ENCODE assay signal across 8 mouse cellular contexts in genomic region chr16:20589366-20589938, GRCm38 (mm10). TPM values are rescaled to one million over a fixed set of nuclear protein-coding genes. Genes with fewer than 3 reads are reported as not detected.
DNase-seq lines count a peak whose midpoint lies in the region; ATAC-seq and TF ChIP-seq lines count a peak whose summit lies in the region.

Gene Vwa5b2 (plus strand): TSS chr16:20589471.

- no peak for TF ChIP-seq CTCF in stomach, postnatal 0 days (IDR thresholded peaks at IDR 0.05; ENCODE audit: low read depth)

- H3K9me3 ChIP-seq in liver, embryonic 11.5 days (ENCODE audit: control insufficient read depth, low read length) = no peaks in the 10 kb centered on the region
- no peaks in the 10 kb centered on the region for H3K9me3 ChIP-seq in hindbrain, embryonic 14.5 days (ENCODE audit: control insufficient read depth, low read length)
- no peaks in the 10 kb centered on the region for H3K9me3 ChIP-seq in liver, embryonic 16.5 days (replicated peaks; ENCODE audit: control insufficient read depth, low read length)
- no peaks in the 10 kb centered on the region for H3K9me3 ChIP-seq in stomach, postnatal 0 days (ENCODE audit: control insufficient read depth, low read length)

- peaks cover 70% of the 10 kb centered on the region for H3K27me3 ChIP-seq in liver, embryonic 11.5 days (replicated peaks; ENCODE audit: control insufficient read depth, insufficient read depth, low read length)
- peaks cover 60% of the 10 kb centered on the region for H3K27me3 ChIP-seq in hindbrain, embryonic 14.5 days (ENCODE audit: control insufficient read depth, insufficient read depth, low read length)
- peaks cover 66% of the 10 kb centered on the region for H3K27me3 ChIP-seq in liver, embryonic 16.5 days (ENCODE audit: control insufficient read depth, insufficient read depth, low read depth, low read length)
- peaks cover 5% of the 10 kb centered on the region; the same call in 1 of the 2 replicates for H3K27me3 ChIP-seq in stomach, postnatal 0 days (ENCODE audit: control insufficient read depth, insufficient read depth, low read length)

- H3K4me2 ChIP-seq in liver, embryonic 11.5 days = peak within 1 kb of the TSS; percentile 90
- H3K4me2 ChIP-seq in hindbrain, embryonic 14.5 days (replicated peaks) = peak within 1 kb of the TSS; percentile 82
- peak within 1 kb of the TSS; percentile 60 for H3K4me2 ChIP-seq in liver, embryonic 16.5 days (ENCODE audit: low read depth, low read length)
- peak within 1 kb of the TSS; percentile 79 for H3K4me2 ChIP-seq in stomach, postnatal 0 days (replicated peaks; ENCODE audit: low read depth)

- H3K36me3 ChIP-seq in liver, embryonic 11.5 days (ENCODE audit: control insufficient read depth, insufficient read depth, low read length) = no peaks in the 10 kb centered on the region
- no peaks in the 10 kb centered on the region for H3K36me3 ChIP-seq in hindbrain, embryonic 14.5 days (replicated peaks; ENCODE audit: control insufficient read depth, insufficient read depth)
- no peaks in the 10 kb centered on the region for H3K36me3 ChIP-seq in liver, embryonic 16.5 days (ENCODE audit: control insufficient read depth, insufficient read depth)
- H3K36me3 ChIP-seq in stomach, postnatal 0 days (ENCODE audit: control insufficient read depth, insufficient read depth, low read length) = no peaks in the 10 kb centered on the region

- no peak for TF ChIP-seq EP300 in stomach, postnatal 0 days (optimal IDR thresholded peaks at IDR 0.05)

- H3K4me1 ChIP-seq in liver, embryonic 11.5 days (replicated peaks; ENCODE audit: control insufficient read depth, insufficient read depth, low read length) = peaks cover 24% of the 10 kb centered on the region
- peaks cover 16% of the 10 kb centered on the region; the same call in 1 of the 2 replicates for H3K4me1 ChIP-seq in hindbrain, embryonic 14.5 days (replicated peaks; ENCODE audit: control insufficient read depth, insufficient read depth, low read length)
- H3K4me1 ChIP-seq in liver, embryonic 16.5 days (ENCODE audit: control insufficient read depth, low read depth, low read length) = peaks cover 22% of the 10 kb centered on the region
- H3K4me1 ChIP-seq in stomach, postnatal 0 days (replicated peaks; ENCODE audit: control insufficient read depth, insufficient read depth) = no peaks in the 10 kb centered on the region; the same call in 1 of the 2 replicates

- no peak; the same call in 1 of the 2 replicates for ATAC-seq in liver, embryonic 11.5 days (replicated peaks; ENCODE audit: low FRiP score)
- ATAC-seq in hindbrain, embryonic 14.5 days (ENCODE audit: low FRiP score) = peak; percentile 79
- no peak for ATAC-seq in liver, embryonic 16.5 days (ENCODE audit: low read depth)
- no peak; the same call in 1 of the 2 replicates for ATAC-seq in stomach, postnatal 0 days (ENCODE audit: low FRiP score, low TSS enrichment)

- H3K27ac ChIP-seq in liver, embryonic 11.5 days (ENCODE audit: low read depth, low read length) = no peak within 1 kb of the TSS
- H3K27ac ChIP-seq in hindbrain, embryonic 14.5 days = peak within 1 kb of the TSS; percentile 62
- no peak within 1 kb of the TSS for H3K27ac ChIP-seq in liver, embryonic 16.5 days (ENCODE audit: low read length)
- H3K27ac ChIP-seq in stomach, postnatal 0 days (replicated peaks) = no peak within 1 kb of the TSS

- peak; percentile 6 for DNase-seq in adrenal gland, postnatal 10 days
- no peak for DNase-seq in adrenal gland, postnatal 4 days (ENCODE audit: low spot score in 2 of 2)
- DNase-seq in liver, embryonic 11.5 days (ENCODE audit: low spot score) = no peak
- no peak for DNase-seq in liver
- DNase-seq in hindbrain, embryonic 14.5 days (ENCODE audit: low spot score) = peak; percentile 34
- no peak for DNase-seq in stomach, postnatal 0 days (ENCODE audit: low spot score)
- no peak for DNase-seq in spleen, postnatal 14 days (ENCODE audit: low spot score in 2 of 2)

- no peak within 1 kb of the TSS for H3K9ac ChIP-seq in liver, embryonic 11.5 days (ENCODE audit: low read depth, low read length)
- peak within 1 kb of the TSS; percentile 59 for H3K9ac ChIP-seq in hindbrain, embryonic 14.5 days
- H3K9ac ChIP-seq in liver, embryonic 16.5 days (ENCODE audit: low read depth, low read length) = peak within 1 kb of the TSS; percentile 24; the same call in 1 of the 2 replicates
- H3K9ac ChIP-seq in stomach, postnatal 0 days (ENCODE audit: low read length) = peak within 1 kb of the TSS; percentile 45

- WGBS in liver, embryonic 11.5 days = 2% methylated on average over 24 of the region's 24 CpGs
- WGBS in hindbrain, embryonic 14.5 days = under 1% methylated on average over 23 of the region's 24 CpGs
- WGBS in liver, embryonic 16.5 days (ENCODE audit: insufficient replicate concordance) = 3% methylated on average over 24 of the region's 24 CpGs
- WGBS in stomach, postnatal 0 days = under 1% methylated on average over 24 of the region's 24 CpGs

- peak within 1 kb of the TSS; percentile 52 for H3K4me3 ChIP-seq in liver, embryonic 11.5 days (ENCODE audit: low read depth, low read length)
- peak within 1 kb of the TSS; percentile 51 for H3K4me3 ChIP-seq in hindbrain, embryonic 14.5 days (replicated peaks; ENCODE audit: low read length)
- H3K4me3 ChIP-seq in liver, embryonic 16.5 days (ENCODE audit: low read depth, low read length) = peak within 1 kb of the TSS; percentile 50
- H3K4me3 ChIP-seq in stomach, postnatal 0 days (ENCODE audit: low read depth, low read length) = peak within 1 kb of the TSS; percentile 48

RNA-seq across cellular contexts. Expression of gene Vwa5b2, which starts in this region (rescaled TPM):
- 1 to 10 TPM; 1.9 to 4.8 TPM for total RNA-seq in adrenal gland, postnatal 10 days (2021)
- 10 to 100 TPM in 1 of 2 experiments, 1 to 10 TPM in 1; 10.0 to 12.5 TPM for total RNA-seq in adrenal gland, postnatal 4 days (2021)
- 0.58 and 1.1 TPM in 2 replicates for polyA plus RNA-seq in liver, embryonic 11.5 days (2014; fragmentation: Nextera tagmentation; extraction: Ambion mirVana)
- polyA plus RNA-seq in hindbrain, embryonic 14.5 days (2014; fragmentation: Nextera tagmentation; extraction: Ambion mirVana) = 22.1 and 24.4 TPM in 2 replicates
- polyA plus RNA-seq in liver, embryonic 16.5 days (2015; fragmentation: Nextera tagmentation; extraction: Ambion mirVana) = 0.83 and 0.91 TPM in 2 replicates
- polyA plus RNA-seq in stomach, postnatal 0 days (2015; fragmentation: Nextera tagmentation; extraction: Ambion mirVana) = 1.3 and 2.1 TPM in 2 replicates

Comparison
In these comparisons a context has a peak if more than half of its experiments do, and no peak if none do; other contexts are left out.
1. DNase-seq: peak in adrenal gland, postnatal 10 days (single experiment) and hindbrain, embryonic 14.5 days (single experiment); none in adrenal gland, postnatal 4 days (0 of 2), liver, embryonic 11.5 days (single experiment), liver (single experiment), stomach, postnatal 0 days (single experiment) and spleen, postnatal 14 days (0 of 2).
2. Peak in every context shown above with its lines, with median percentiles within 50 percentile points of each other: H3K4me2 ChIP-seq and H3K4me3 ChIP-seq.